Mouse (Mus musculus) E14TG2a.4 (cell line): Measurements from ENCODE around the gene Kank4.
"Not testable (repeated sequence)": the region's sequence is repeated elsewhere in the genome, so short reads cannot be mapped to it uniquely, and the experiment has no call there.

Source experiments
- H3K27me3 ChIP-seq: 2 replicates; pipeline ENCODE4 v1.6.1; 2014; ENCODE audit warnings: low read length, control low read depth; ENCODE audit not compliant: insufficient read depth
- H3K36me3 ChIP-seq: 2 replicates; pipeline ENCODE4 v1.6.1; 2014; ENCODE audit warnings: low read length, control low read depth; ENCODE audit not compliant: insufficient read depth
- H3K4me1 ChIP-seq: replicated peaks from 2 replicates; pipeline ENCODE4 v1.6.1; 2014; ENCODE audit warnings: low read depth, low read length, control low read depth
- H3K4me3 ChIP-seq: replicated peaks from 2 replicates; pipeline ENCODE4 v1.5.1; 2014; ENCODE audit warnings: mild to moderate bottlenecking, low read length
- H3K9me3 ChIP-seq: 2 replicates; pipeline ENCODE4 v1.6.1; 2014; ENCODE audit warnings: low read length, control low read depth
- CTCF ChIP-seq: conservative IDR thresholded peaks from 2 replicates; pipeline ENCODE4 v1.5.1; 2014; ENCODE audit warnings: low read length
- NANOG ChIP-seq: IDR thresholded peaks from 2 replicates; pipeline ENCODE4 v1.6.1; 2014; ENCODE audit warnings: borderline replicate concordance, low read length, mixed read lengths
- POU5F1 ChIP-seq: IDR thresholded peaks from 2 replicates; pipeline ENCODE4 v1.6.1; 2014; ENCODE audit warnings: low read length, borderline replicate concordance

Kank4 gene

GRCm38 (mm10) chr4:98847120-98847885, 30.0 kb upstream of the Kank4 start:
- Histone ChIP-seq H3K4me3 (no peak overlapping the region), H3K9me3 (peaks cover 53% of the 10 kb centered on the region), H3K4me1 (peaks cover 58% of the 10 kb centered on the region), H3K27me3 (no peaks in the 10 kb centered on the region), H3K36me3 (peaks cover 17% of the 10 kb centered on the region)
- TF ChIP-seq CTCF, result no peak
- peak; percentile 24; the same call in 1 of the 2 replicates for TF ChIP-seq NANOG
- TF ChIP-seq POU5F1, result no peak

- H3K27me3 ChIP-seq, result no peaks in the 10 kb centered on the region
- H3K9me3 ChIP-seq, result peaks cover 44% of the 10 kb centered on the region
- peaks cover 11% of the 10 kb centered on the region for H3K36me3 ChIP-seq
- peaks cover 67% of the 10 kb centered on the region for H3K4me1 ChIP-seq
- TF ChIP-seq NANOG, result peak; percentile 23; the same call in 1 of the 2 replicates
- TF ChIP-seq POU5F1, result no peak
- H3K4me3 ChIP-seq, result peak overlapping the region; percentile 35; the same call in 1 of the 2 replicates
These were observed 29.1 kb upstream of the Kank4 start for GRCm38 (mm10) chr4:98846396-98846795.

GRCm38 (mm10) chr4:98845687-98846125, 28.4 kb upstream of the Kank4 start:
- Histone ChIP-seq H3K4me1 (peaks cover 74% of the 10 kb centered on the region), H3K9me3 (peaks cover 40% of the 10 kb centered on the region), H3K36me3 (peaks cover 10% of the 10 kb centered on the region), H3K4me3 (peak overlapping the region; percentile 35; the same call in 1 of the 2 replicates), H3K27me3 (no peaks in the 10 kb centered on the region)
- TF ChIP-seq POU5F1 (no peak), CTCF (no peak), NANOG (no peak)

GRCm38 (mm10) chr4:98845201-98845600, 27.9 kb upstream of the Kank4 start:
- Histone ChIP-seq H3K9me3 (peaks cover 35% of the 10 kb centered on the region), H3K4me1 (peaks cover 79% of the 10 kb centered on the region), H3K4me3 (no peak overlapping the region), H3K36me3 (peaks cover 10% of the 10 kb centered on the region), H3K27me3 (no peaks in the 10 kb centered on the region)
- no peak for TF ChIP-seq NANOG
- no peak for TF ChIP-seq POU5F1
- TF ChIP-seq CTCF, result no peak

GRCm38 (mm10) chr4:98843906-98844597, 26.7 kb upstream of the Kank4 start:
- TF ChIP-seq POU5F1 (no peak), NANOG (no peak), CTCF (no peak)
- no peak overlapping the region for H3K4me3 ChIP-seq

GRCm38 (mm10) chr4:98841251-98841650, 23.9 kb upstream of the Kank4 start:
- Histone ChIP-seq H3K4me1 (peaks cover 82% of the 10 kb centered on the region), H3K4me3 (peak overlapping the region; percentile 53; the same call in 1 of the 2 replicates)
- H3K36me3 ChIP-seq, result not testable (repeated sequence)

More at GRCm38 (mm10) chr4:98843906-98844597, 26.7 kb upstream of the Kank4 start:
- peaks cover 23% of the 10 kb centered on the region for H3K9me3 ChIP-seq
- no peaks in the 10 kb centered on the region for H3K27me3 ChIP-seq
- H3K4me1 ChIP-seq, result peaks cover 83% of the 10 kb centered on the region
- peaks cover 5% of the 10 kb centered on the region for H3K36me3 ChIP-seq

DNA sequence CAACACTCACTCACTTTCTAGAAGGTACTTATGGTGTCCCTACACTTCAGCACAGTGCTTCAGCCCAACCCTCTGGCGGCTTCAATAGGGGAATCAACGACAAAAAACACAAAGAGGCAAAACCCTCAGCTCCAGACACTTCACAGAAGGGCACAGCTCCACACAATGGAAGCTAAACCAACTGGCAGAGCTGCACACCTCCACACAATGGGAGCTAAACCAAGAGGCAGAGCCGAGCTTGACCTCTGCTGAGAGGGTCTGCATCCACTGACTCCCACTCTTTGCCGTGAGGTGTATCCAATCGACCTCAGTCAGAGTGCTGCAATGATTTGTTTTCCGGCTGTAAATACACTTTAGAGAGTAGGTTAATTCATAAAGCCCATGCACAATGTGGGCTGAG, 23.2 kb upstream of the Kank4 start:
- Histone ChIP-seq H3K27me3 (no peaks in the 10 kb centered on the region), H3K9me3 (0 out of 2 replicates have a peak, but pooled peaks cover 4% of the 10 kb centered on the region), H3K4me1 (peaks cover 74% of the 10 kb centered on the region), H3K36me3 (no peaks in the 10 kb centered on the region), H3K4me3 (peak overlapping the region; percentile 53)
- no peak for TF ChIP-seq POU5F1
- no peak for TF ChIP-seq CTCF
- TF ChIP-seq NANOG, result no peak

More at GRCm38 (mm10) chr4:98841251-98841650, 23.9 kb upstream of the Kank4 start:
- H3K27me3 ChIP-seq, H3K9me3 ChIP-seq: not testable (repeated sequence)

DNA sequence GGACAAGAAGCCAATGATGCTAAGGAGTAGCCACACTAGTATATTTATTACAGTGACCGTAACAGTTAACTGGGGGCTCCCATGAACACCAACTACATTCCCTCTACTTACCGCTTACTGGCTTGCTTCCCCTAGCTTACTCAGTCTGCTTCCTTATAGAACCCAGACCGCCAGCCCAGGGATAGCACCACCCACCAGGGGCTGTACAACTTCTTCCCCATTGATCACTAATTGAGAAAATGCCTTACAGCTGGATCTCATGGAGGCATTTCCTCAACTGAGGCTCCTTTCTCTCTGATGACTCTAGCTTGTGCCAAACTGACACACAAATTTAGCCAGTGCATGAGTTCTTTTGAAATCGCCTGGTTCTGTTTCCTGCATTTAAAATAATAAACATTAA, 21.6 kb upstream of the Kank4 start:
- Histone ChIP-seq H3K9me3 (no peaks in the 10 kb centered on the region), H3K4me1 (peaks cover 58% of the 10 kb centered on the region)

More for the DNA sequence above, 21.6 kb upstream of the Kank4 start:
- Histone ChIP-seq H3K4me3 (no peak overlapping the region), H3K36me3 (no peaks in the 10 kb centered on the region), H3K27me3 (no peaks in the 10 kb centered on the region)
- no peak for TF ChIP-seq CTCF
- TF ChIP-seq NANOG, result no peak
- TF ChIP-seq POU5F1, result no peak
